Mouse (Mus musculus) midbrain, embryonic 12.5 days (tissue): ENCODE data around the gene Cntnap1. TPM values are rescaled to one million over a fixed set of nuclear protein-coding genes. Genes with fewer than 3 reads are reported as not detected.

Source experiments
- ATAC-seq: fragments of 200-750 bp; cut with Nextera tagmentation; 2 replicates; pipeline ENCODE4 v1.8.0; 2017; ENCODE audit warnings: low read depth, moderate TSS enrichment, moderate library complexity; ENCODE audit not compliant: low FRiP score
- H3K27ac ChIP-seq: fragments of 300-500 bp; sonication (generic); replicated peaks from 2 replicates; pipeline ENCODE4 v1.5.1; 2016; ENCODE audit warnings: mild to moderate bottlenecking
- H3K27me3 ChIP-seq: fragments of 300-500 bp; sonication (generic); 2 replicates; pipeline ENCODE4 v1.6.1; 2016; ENCODE audit warnings: mild to moderate bottlenecking
- H3K36me3 ChIP-seq: fragments of 300-500 bp; sonication (generic); 2 replicates; pipeline ENCODE4 v1.6.1; 2016
- H3K4me1 ChIP-seq: fragments of 300-500 bp; sonication (generic); 2 replicates; pipeline ENCODE4 v1.6.1; 2016
- H3K4me2 ChIP-seq: fragments of 300-500 bp; sonication (generic); replicated peaks from 2 replicates; pipeline ENCODE4 v1.6.1; 2016; ENCODE audit warnings: mild to moderate bottlenecking, moderate library complexity
- H3K4me3 ChIP-seq: fragments of 300-500 bp; sonication (generic); 2 replicates; pipeline ENCODE4 v1.5.1; 2016; ENCODE audit warnings: mild to moderate bottlenecking
- H3K9ac ChIP-seq: fragments of 300-500 bp; sonication (generic); replicated peaks from 2 replicates; pipeline ENCODE4 v1.6.1; 2016; ENCODE audit warnings: mild to moderate bottlenecking, moderate library complexity
- H3K9me3 ChIP-seq: fragments of 300-500 bp; sonication (generic); 2 replicates; pipeline ENCODE4 v1.6.1; 2016; ENCODE audit warnings: mild to moderate bottlenecking
- WGBS: fragments of 180-500 bp; shearing (Covaris S2); methylation state at CpG from one replicate; pipeline ENCODE4 v1.1.7; 2016; 5-methylcytosine and 5-hydroxymethylcytosine counted together
- polyA plus RNA-seq: library from polyadenylated mRNA; unstranded; fragments of >200 nt; fragmentation: Nextera tagmentation; extraction: Ambion mirVana; gene quantifications from 2 replicates; pipeline ENCODE4 v1.2.1, GENCODE M21; 2016

Gene Cntnap1
- polyA plus RNA-seq, 1 experiment from 2014 or later, result 0.74 TPM

DNA sequence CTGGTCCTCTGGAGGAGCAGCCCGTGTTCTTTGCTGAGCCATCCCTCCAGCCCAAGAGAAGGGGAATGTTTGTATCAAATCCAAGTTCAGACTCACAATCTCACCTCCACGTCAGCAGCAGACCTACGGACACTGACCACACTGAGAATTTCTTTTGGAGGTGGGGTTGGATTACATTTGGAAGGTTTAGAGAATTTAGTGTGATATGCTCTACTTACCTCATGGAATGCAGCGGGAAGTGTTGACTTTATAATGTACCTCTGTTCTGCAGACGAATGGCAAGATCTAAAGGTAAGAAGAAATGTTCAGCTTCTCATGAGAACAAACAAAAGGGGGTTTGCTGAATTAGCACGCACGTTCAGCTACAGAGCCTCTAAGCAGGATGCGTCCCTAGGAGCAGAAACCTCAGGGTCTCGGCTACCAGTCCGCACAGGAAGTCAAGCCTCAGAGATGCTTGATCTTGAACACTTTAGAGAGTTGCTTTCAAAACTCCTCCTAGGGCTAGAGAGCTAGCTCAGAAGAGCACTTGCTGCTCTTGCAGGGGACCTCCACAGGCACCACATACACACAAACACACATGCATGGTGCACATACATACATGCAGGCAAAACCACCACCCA is 48.2 kb downstream of the Cntnap1 start:
- H3K9ac ChIP-seq, result no peak overlapping the region
- WGBS, result 89% methylated on average over 10 of the region's 10 CpGs
- no peak overlapping the region for H3K4me3 ChIP-seq
- H3K36me3 ChIP-seq, result peaks cover 7% of the 10 kb centered on the region
- ATAC-seq, result no peak
- no peak overlapping the region for H3K4me2 ChIP-seq
- no peaks in the 10 kb centered on the region for H3K9me3 ChIP-seq
- H3K4me1 ChIP-seq, result no peaks in the 10 kb centered on the region
- no peak overlapping the region for H3K27ac ChIP-seq
- no peaks in the 10 kb centered on the region for H3K27me3 ChIP-seq

DNA sequence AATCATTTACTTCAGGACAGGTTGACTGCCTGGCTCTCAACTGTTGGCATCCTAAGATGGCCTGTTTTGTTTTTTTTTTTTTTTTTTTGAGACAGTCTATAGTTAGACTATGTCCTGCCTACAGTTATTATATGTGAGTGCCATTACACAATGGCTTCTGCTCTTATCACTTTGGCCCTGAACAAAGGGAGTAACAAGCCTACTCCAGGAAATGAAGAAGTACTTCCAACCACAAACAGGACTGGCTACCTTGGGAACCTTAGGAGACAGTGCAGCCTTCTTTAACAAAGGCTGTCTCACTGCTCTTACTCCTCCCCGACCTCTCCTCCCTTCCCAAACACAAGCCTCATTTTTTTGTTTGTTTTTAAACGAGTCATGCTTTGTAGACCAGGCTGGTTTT is 50.5 kb downstream of the Cntnap1 start:
- Histone ChIP-seq H3K4me1 (peaks cover 7% of the 10 kb centered on the region; the same call in 1 of the 2 replicates), H3K27ac (no peak overlapping the region), H3K4me2 (no peak overlapping the region), H3K9ac (no peak overlapping the region), H3K4me3 (no peak overlapping the region), H3K27me3 (peaks cover 5% of the 10 kb centered on the region; the same call in 1 of the 2 replicates), H3K36me3 (no peaks in the 10 kb centered on the region), H3K9me3 (no peaks in the 10 kb centered on the region)
- no peak for ATAC-seq
- 72% methylated on average over 2 of the region's 2 CpGs for WGBS

DNA sequence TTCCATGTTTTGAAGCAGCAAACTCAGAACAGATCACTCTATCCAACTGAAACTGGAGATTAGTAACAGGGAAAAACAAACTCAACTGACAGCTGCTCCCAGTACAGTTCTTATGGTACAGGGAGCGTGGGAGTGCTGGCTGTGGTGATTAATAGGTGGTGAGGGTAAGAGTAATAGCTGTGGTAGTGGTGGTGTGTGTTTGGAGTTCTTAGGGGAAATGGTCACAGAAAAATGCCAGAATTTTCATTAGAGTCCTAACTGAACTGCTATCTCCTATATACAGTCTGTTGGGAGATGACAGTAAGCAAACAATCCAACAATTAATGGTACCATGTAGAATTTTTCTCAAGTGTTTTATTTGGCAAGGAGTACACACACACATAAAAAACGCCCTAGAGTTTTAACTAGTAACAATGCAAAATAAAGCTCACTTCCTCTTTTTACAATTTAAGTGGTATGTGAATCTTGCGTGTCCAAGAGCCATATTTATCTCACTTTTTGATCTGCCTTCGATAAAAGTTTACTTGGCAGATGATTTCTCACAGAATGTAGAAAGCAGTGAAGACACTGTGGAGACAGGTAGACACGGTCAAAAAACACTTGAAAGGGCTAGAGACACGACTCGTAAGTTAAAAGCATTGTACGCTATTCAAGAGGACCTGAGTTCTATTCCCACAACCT is 51.1 kb downstream of the Cntnap1 start:
- peaks cover 5% of the 10 kb centered on the region; the same call in 1 of the 2 replicates for H3K27me3 ChIP-seq
- H3K36me3 ChIP-seq, result no peaks in the 10 kb centered on the region
- peaks cover 10% of the 10 kb centered on the region for H3K4me1 ChIP-seq
- H3K4me2 ChIP-seq, result no peak overlapping the region
- no peak overlapping the region for H3K27ac ChIP-seq
- H3K9ac ChIP-seq, result no peak overlapping the region
- WGBS, result 91% methylated on average over 8 of the region's 8 CpGs
- ATAC-seq, result no peak
- H3K4me3 ChIP-seq, result no peak overlapping the region
- H3K9me3 ChIP-seq, result no peaks in the 10 kb centered on the region

DNA sequence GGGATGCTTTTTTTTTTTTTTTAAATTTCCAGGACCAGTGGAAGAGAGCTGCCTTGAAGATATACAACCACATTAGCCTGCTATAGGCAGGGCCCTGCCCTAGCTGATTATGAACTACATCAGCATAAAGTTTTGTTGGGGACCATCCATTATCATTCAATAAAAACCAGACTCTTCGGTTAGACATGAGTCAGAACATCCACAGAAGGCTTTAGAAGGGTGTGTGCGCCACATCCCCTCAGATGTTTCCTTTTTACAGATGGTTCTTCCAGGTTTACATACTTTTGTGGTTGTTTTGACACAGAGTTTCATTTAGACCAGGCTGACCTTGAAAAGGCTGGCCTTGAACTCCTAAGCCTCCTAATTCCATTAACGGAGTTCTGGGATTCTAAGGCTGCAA is 54.0 kb downstream of the Cntnap1 start:
- no peak for ATAC-seq
- no peak overlapping the region for H3K9ac ChIP-seq
- no peak overlapping the region for H3K4me2 ChIP-seq
- H3K4me3 ChIP-seq, result no peak overlapping the region
- no peaks in the 10 kb centered on the region for H3K9me3 ChIP-seq
- no peaks in the 10 kb centered on the region for H3K36me3 ChIP-seq
- peaks cover 10% of the 10 kb centered on the region; the same call in 1 of the 2 replicates for H3K27me3 ChIP-seq
- WGBS, result 89% methylated on average over 3 of the region's 3 CpGs
- peaks cover 10% of the 10 kb centered on the region for H3K4me1 ChIP-seq
- H3K27ac ChIP-seq, result no peak overlapping the region

DNA sequence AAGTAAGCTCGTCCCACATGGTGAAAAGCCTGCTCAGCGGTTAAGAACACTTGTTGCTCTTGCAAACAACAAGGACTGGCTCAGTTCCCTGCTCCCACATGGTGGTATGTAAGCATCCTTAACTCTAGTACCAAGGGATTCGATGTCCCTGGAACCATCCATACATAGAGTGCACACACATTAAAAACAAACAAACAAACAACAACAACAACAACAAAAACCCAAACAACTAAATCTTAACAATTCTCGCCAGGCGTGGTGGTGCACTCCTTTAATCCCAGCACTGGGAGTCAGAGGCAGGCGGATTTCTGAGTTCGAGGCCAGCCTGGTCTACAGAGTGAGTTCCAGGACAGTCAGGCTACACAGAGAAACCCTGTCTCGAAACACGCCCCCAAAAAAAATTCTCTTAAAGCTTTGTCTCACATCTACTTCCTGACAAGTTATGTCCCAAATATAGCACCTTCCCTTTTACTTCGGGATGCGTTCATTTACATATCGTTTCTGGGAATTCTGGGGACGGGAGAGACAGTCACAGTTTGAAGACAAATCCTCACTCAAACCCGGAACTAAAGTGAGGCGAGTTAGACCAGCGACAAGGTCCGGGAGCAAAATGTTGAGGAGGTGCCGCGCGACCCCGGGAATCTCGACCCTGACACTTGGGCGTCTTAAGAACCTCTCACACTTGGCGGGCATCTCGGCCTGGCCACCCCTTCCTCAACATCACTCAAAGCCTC is 55.2 kb downstream of the Cntnap1 start:
- H3K27ac ChIP-seq, result 0 out of 2 replicates have a peak overlapping the region, but pooled peaks have one; percentile 39
- no peaks in the 10 kb centered on the region for H3K36me3 ChIP-seq
- ATAC-seq, result no peak
- H3K4me3 ChIP-seq, result peak overlapping the region; percentile 84
- H3K9me3 ChIP-seq, result no peaks in the 10 kb centered on the region
- peak overlapping the region; percentile 98 for H3K4me2 ChIP-seq
- H3K27me3 ChIP-seq, result peaks cover 10% of the 10 kb centered on the region; the same call in 1 of the 2 replicates
- H3K4me1 ChIP-seq, result peaks cover 13% of the 10 kb centered on the region
- H3K9ac ChIP-seq, result peak overlapping the region; percentile 84
- 18% methylated on average over 25 of the region's 25 CpGs for WGBS

DNA sequence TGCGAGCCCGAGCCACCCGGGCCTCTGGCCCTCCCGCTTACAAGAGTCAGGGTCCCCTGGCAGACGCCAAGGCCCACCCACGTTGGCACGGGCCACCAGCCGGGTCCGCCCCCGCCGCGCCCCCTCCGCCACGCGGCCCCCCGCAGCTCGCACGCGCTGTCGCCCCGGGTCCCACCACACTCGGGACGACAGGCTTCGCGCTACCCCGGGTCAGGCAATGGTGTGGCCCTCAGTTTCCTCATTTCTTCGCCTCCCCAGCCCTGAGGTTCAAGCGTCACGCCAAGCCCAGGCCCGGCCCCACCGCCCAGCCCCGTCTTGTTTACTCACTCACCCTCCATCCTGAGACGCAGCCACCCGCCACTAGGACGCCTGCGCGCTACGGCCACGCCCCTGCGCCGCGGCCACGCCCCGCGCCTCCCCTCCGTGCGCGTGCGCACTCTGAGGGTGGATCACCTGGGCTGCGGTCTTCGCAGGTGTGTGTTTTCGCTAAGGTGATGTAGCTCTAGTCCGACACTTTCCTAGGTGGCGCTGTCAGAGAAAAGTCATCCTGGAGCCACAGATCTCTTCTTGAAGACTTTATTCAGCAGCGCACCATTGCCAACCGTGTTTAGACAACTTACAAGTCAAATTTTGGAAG is 55.9 kb downstream of the Cntnap1 start, which contains the start of gene Ezh1:
TSS of gene Ezh1 (minus strand) at position 399 of the 637 bp plus-strand sequence.
- under 1% methylated on average over 56 of the region's 56 CpGs for WGBS
- Histone ChIP-seq H3K9ac (peak within 1 kb of the TSS; percentile 84), H3K27ac (peak within 1 kb of the TSS; percentile 39; the same call in 1 of the 2 replicates), H3K4me1 (peaks cover 19% of the 10 kb centered on the region), H3K4me3 (peak within 1 kb of the TSS; percentile 84), H3K27me3 (peaks cover 15% of the 10 kb centered on the region), H3K9me3 (no peaks in the 10 kb centered on the region), H3K36me3 (no peaks in the 10 kb centered on the region), H3K4me2 (peak within 1 kb of the TSS; percentile 98)
- peak; percentile 91 for ATAC-seq

DNA sequence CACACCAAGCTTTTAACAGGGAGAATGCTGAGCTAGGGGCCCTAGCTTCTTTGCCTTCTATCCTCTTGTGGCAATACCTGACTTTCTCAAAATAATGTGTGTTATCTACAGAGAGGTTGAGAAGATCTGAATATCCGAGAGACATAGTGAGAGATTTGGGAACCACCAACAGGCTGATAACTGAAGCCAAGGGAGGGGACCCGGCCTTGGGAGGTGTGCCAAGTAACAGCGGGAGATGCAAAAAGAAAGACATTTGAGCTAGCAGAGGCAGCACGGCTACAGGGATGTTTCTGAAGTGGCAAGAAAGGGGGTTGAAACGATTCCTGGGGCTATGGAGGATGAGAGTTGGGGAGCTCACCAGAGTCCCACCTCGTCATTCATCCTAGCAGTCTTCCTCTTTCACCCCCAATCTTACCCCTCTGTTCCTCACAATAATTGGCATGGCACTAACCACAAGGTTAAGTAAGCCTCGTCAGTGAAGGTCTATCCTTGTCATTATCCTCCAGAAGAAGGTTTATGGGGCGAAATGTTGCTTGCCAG is 59.1 kb downstream of the Cntnap1 start:
- Histone ChIP-seq H3K27ac (no peak overlapping the region), H3K4me1 (peaks cover 22% of the 10 kb centered on the region), H3K27me3 (peaks cover 23% of the 10 kb centered on the region), H3K9me3 (no peaks in the 10 kb centered on the region), H3K4me3 (no peak overlapping the region), H3K36me3 (no peaks in the 10 kb centered on the region), H3K4me2 (no peak overlapping the region), H3K9ac (no peak overlapping the region)
- 23% methylated on average over 8 of the region's 8 CpGs for WGBS
- no peak for ATAC-seq

DNA sequence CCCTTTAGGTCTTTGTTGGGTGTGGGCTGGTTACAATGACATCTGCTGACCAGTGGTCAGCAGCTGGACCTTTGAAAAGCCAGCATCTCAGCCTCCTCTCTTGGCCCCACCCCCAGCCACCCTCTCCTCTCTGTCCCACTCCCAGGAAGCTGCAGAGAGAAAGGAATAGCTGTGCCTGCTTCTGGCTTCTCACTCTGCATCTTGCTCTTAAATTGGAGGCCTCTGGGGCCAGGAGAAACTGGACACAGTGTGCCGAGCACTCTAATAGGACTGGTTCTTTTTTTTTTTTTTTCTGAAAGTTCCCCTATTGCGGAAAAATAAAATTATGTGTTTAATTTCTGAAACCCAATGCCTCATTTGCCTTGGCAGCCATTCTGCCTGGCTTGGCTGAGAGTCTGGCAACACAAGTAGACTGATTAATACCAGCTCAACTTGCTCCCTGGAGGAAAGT is 59.8 kb downstream of the Cntnap1 start:
- WGBS, result 29% methylated on average over 2 of the region's 2 CpGs
- Histone ChIP-seq H3K4me2 (no peak overlapping the region), H3K9ac (no peak overlapping the region), H3K27me3 (peaks cover 21% of the 10 kb centered on the region), H3K9me3 (no peaks in the 10 kb centered on the region), H3K36me3 (no peaks in the 10 kb centered on the region), H3K4me1 (peaks cover 21% of the 10 kb centered on the region), H3K4me3 (no peak overlapping the region), H3K27ac (no peak overlapping the region)
- ATAC-seq, result no peak

DNA sequence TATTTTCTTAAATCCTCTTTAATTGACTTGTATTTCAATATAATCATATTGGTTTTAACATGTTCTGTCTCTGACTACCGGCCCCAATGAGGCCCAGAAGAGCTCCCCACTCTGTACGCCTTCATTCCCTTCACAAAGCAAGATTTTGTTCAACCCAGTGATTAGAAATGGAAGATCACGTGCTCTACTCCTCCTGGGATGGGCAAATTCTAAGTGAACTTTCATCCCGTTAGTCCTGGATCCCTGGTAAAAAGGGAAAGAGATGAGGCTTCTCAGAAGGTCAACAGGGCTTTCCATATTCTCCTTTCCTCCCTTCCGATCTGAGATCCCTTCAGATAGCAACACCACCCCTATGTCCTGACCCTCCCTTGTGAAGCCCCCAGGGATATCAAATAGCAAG is 60.2 kb downstream of the Cntnap1 start:
- Histone ChIP-seq H3K36me3 (no peaks in the 10 kb centered on the region), H3K27ac (no peak overlapping the region), H3K4me3 (no peak overlapping the region), H3K4me2 (no peak overlapping the region), H3K9me3 (no peaks in the 10 kb centered on the region), H3K9ac (no peak overlapping the region), H3K4me1 (peaks cover 17% of the 10 kb centered on the region), H3K27me3 (peaks cover 18% of the 10 kb centered on the region)
- 14% methylated on average over 5 of the region's 5 CpGs for WGBS
- ATAC-seq, result no peak

DNA sequence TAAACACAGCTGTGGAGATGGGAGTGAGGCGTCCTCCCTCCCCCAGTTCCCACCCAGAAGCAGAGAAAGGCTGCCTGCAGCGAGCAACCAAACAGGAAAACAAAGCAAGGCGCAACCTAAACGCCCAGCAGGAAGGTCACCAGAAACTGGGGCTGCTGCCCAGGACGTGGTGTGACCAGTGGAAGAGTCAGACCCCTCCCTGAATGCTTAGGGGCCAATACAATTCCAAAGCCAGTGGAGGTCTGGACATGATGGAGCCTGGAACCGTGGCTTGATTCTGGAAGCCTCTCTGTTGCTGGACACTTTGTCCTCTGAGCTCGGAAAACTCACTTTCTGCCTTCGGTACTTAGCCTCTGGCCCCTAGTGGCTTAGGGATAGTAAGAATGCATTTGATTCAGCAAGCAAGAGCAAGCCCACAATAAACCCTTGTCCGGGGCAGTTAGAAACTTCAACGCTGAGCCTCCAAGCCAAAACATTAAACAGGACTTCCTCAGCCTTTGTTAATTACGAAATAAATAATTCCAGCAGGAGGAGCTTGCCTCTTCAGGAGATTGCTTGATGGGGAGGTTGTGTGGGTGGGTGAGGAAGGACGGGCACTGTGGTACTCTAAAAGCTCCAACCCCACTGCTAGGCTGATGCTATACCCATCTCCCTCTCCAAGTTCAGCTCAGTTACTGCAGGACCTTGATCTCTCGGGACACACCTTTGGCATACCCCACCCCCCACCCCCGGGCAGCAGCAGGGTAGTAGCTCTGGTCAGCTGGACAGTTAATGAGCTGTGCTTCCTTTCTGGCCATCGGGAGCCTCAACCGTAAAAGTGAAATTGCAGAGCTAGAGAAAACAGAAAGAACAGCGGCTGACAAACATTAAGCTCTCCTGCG is 60.9 kb downstream of the Cntnap1 start:
- 13% methylated on average over 18 of the region's 18 CpGs for WGBS
- Histone ChIP-seq H3K27ac (no peak overlapping the region), H3K9me3 (no peaks in the 10 kb centered on the region), H3K4me3 (no peak overlapping the region), H3K4me2 (no peak overlapping the region), H3K4me1 (peaks cover 14% of the 10 kb centered on the region), H3K9ac (no peak overlapping the region), H3K27me3 (peaks cover 18% of the 10 kb centered on the region), H3K36me3 (no peaks in the 10 kb centered on the region)
- ATAC-seq, result no peak
